Mouse (Mus musculus) stomach, postnatal 0 days (tissue): Measurements from ENCODE around the gene Mpp2.

Experiments
- CTCF ChIP-seq: IDR thresholded peaks from 2 replicates; pipeline ENCODE4 v1.5.1; 2016; ENCODE audit warnings: antibody characterized with exemption, low read depth, mild to moderate bottlenecking, moderate library complexity
- EP300 ChIP-seq: optimal IDR thresholded peaks from 2 replicates; pipeline ENCODE3; 2016; ENCODE audit warnings: antibody characterized with exemption

- no peak for TF ChIP-seq CTCF
- no peak for TF ChIP-seq EP300
Observed at GRCm38 (mm10) chr11:102031149-102031548, 57.2 kb downstream of the Mpp2 start.
